Mouse (Mus musculus) heart, embryonic 13.5 days (tissue): Measurements from ENCODE around the gene Fam213b. TPM values are rescaled to one million over a fixed set of nuclear protein-coding genes. Genes with fewer than 3 reads are reported as not detected.

Experiments
- ATAC-seq: fragments of 200-750 bp; cut with Nextera tagmentation; 2 replicates; pipeline ENCODE4 v1.8.0; 2017; ENCODE audit warnings: moderate TSS enrichment; ENCODE audit not compliant: insufficient number of reproducible peaks, low FRiP score, low TSS enrichment; ENCODE audit errors: extremely low read depth
- H3K27ac ChIP-seq: fragments of 300-500 bp; sonication (generic); replicated peaks from 2 replicates; pipeline ENCODE4 v1.5.1; 2015; ENCODE audit warnings: moderate library complexity, mild to moderate bottlenecking, inconsistent platforms
- H3K27me3 ChIP-seq: fragments of 300-500 bp; sonication (generic); replicated peaks from 2 replicates; pipeline ENCODE4 v1.6.1; 2015; ENCODE audit warnings: mild to moderate bottlenecking, inconsistent platforms
- H3K36me3 ChIP-seq: fragments of 300-500 bp; sonication (generic); 2 replicates; pipeline ENCODE4 v1.6.1; 2015; ENCODE audit warnings: mild to moderate bottlenecking, inconsistent platforms
- H3K4me1 ChIP-seq: fragments of 300-500 bp; sonication (generic); 2 replicates; pipeline ENCODE4 v1.6.1; 2015; ENCODE audit warnings: inconsistent platforms
- H3K4me2 ChIP-seq: fragments of 300-500 bp; sonication (generic); 2 replicates; pipeline ENCODE4 v1.6.1; 2015; ENCODE audit warnings: inconsistent platforms, mild to moderate bottlenecking, moderate library complexity
- H3K4me3 ChIP-seq: fragments of 300-500 bp; sonication (generic); 2 replicates; pipeline ENCODE4 v1.5.1; 2015; ENCODE audit warnings: moderate library complexity, mild to moderate bottlenecking, inconsistent platforms
- H3K9ac ChIP-seq: fragments of 300-500 bp; sonication (generic); 2 replicates; pipeline ENCODE4 v1.6.1; 2015; ENCODE audit warnings: inconsistent platforms, mild to moderate bottlenecking, moderate library complexity
- H3K9me3 ChIP-seq: fragments of 300-500 bp; sonication (generic); 2 replicates; pipeline ENCODE4 v1.6.1; 2016; ENCODE audit warnings: inconsistent platforms
- WGBS: fragments of 180-500 bp; shearing (Covaris S2); methylation state at CpG from one replicate; pipeline ENCODE4 v1.1.7; 2015; ENCODE audit warnings: mixed read lengths; 5-methylcytosine and 5-hydroxymethylcytosine counted together
- polyA plus RNA-seq: library from polyadenylated mRNA; unstranded; fragments of >200 nt; fragmentation: Nextera tagmentation; extraction: Ambion mirVana; gene quantifications from 2 replicates; pipeline ENCODE4 v1.2.1, GENCODE M21; 2015

Fam213b gene
- 42.5 and 48.8 TPM in 2 replicates for polyA plus RNA-seq

DNA sequence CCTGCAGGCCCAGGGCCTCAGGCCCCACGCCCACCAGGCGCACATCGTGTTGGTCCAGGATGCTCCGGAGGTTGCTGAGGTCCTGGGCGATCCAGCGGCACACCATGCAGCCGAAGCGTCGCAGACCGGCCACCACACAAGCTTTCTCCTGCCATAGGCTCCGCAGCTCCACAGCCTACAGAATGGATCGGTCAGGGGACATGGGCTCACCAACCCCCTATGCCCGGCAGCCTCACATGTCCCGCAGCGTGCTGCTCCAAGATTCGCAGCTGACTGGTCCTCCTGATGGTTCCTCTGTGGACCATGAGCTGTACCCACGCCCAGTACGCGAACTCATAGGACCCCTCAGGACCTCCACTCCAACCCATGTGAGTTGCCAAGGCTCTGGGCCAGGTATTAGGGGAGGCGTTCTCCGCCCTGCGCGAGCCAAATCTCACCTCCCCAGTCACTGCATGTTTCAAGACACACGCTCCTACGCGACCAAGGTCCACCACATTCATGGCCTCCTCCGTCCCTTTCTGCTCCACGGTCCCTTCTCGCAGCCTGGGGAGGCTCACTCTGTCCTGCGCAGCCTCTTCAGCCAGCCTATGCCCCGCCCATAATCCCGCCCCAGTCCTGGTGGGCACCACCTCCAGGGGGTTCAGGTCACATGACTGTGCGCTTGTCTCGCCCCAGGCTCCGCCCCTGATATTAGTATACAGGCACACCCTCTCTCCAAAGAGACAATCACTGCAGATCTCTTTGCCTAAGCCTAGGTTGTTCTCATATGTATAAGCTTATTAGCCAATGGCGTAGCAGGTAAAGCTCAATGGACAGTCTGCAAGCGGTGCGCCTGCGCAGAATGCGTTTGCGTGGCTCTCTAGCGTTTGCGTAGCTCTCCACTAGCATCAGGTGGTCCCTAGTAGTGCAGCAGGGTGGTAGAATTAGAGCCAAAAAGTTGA, at the start of gene Fam213b:
Gene Fam213b, minus strand, starts transcription at position 630 of the 941 bp plus-strand sequence.
- ATAC-seq: peak; percentile 94
- Histone ChIP-seq H3K9ac (peak within 1 kb of the TSS; percentile 87), H3K4me3 (peak within 1 kb of the TSS; percentile 65), H3K36me3 (0 out of 2 replicates have a peak, but pooled peaks cover 3% of the 10 kb centered on the region), H3K4me1 (peaks cover 15% of the 10 kb centered on the region), H3K9me3 (no peaks in the 10 kb centered on the region; the same call in 1 of the 2 replicates), H3K27me3 (peaks cover 31% of the 10 kb centered on the region), H3K4me2 (peak within 1 kb of the TSS; percentile 95), H3K27ac (peak within 1 kb of the TSS; percentile 60)
- WGBS: 4% methylated on average over 43 of the region's 43 CpGs

GRCm38 (mm10) chr4:154948066-154948939, 49.4 kb upstream of the Fam213b start:
- ATAC-seq: no peak
- no peak overlapping the region for H3K4me3 ChIP-seq
- peaks cover 65% of the 10 kb centered on the region for H3K27me3 ChIP-seq
- WGBS: 45% methylated on average over 14 of the region's 14 CpGs
- H3K27ac ChIP-seq: no peak overlapping the region
- H3K9me3 ChIP-seq: no peaks in the 10 kb centered on the region
- H3K4me2 ChIP-seq: no peak overlapping the region
- H3K36me3 ChIP-seq: no peaks in the 10 kb centered on the region
- 0 out of 2 replicates have a peak overlapping the region, but pooled peaks have one; percentile 5 for H3K9ac ChIP-seq
- H3K4me1 ChIP-seq: peaks cover 18% of the 10 kb centered on the region

DNA sequence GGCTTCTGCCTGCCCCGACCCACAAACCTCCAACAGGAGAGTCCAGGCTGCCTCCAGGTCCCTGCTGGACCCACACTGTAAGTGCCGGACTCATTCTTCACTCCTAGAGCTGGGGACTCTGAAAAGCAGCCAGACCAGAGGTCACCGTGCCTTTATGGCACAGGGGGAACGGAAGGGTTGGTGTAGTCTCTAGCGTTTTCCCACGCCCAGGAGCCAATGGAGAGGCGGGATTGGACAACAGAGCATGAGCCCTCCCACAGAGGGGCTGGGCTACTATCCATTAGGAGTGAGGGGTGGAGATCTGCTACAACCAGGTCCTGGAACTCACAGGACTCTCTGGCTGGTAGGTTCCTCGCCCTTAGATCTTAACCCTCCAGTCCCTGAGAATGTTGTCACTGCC, 47.4 kb upstream of the Fam213b start:
- peak overlapping the region; percentile 33 for H3K4me3 ChIP-seq
- peak overlapping the region; percentile 67 for H3K4me2 ChIP-seq
- H3K9ac ChIP-seq: peak overlapping the region; percentile 74
- 3% methylated on average over 8 of the region's 8 CpGs for WGBS
- peak; percentile 72; the same call in 1 of the 2 replicates for ATAC-seq
- no peaks in the 10 kb centered on the region for H3K9me3 ChIP-seq
- peaks cover 46% of the 10 kb centered on the region for H3K27me3 ChIP-seq
- no peaks in the 10 kb centered on the region for H3K36me3 ChIP-seq
- peaks cover 15% of the 10 kb centered on the region for H3K4me1 ChIP-seq
- no peak overlapping the region for H3K27ac ChIP-seq

DNA sequence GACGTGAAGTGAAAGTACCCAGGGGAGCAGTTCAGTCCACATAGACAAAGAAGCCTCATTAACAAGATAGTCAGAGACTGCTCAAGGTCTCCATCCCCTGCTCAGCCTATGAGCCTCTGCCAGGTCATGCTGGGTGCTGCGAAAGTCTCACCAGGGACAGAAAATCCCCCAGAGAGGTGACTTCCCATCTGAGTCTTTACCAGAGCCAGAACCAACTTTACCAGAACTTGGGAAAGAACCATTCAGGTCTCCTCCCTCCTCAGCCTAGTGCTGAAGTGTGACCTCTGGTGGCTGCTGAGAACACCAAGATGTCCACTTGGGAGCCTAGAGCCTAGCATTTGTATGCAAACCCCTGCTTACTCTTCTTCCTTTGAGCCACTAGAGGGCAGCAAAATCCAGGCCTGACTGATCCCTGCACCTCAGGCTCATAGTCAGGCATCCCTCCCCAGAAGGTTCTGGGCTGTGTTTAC, 45.2 kb upstream of the Fam213b start:
- no peak overlapping the region for H3K9ac ChIP-seq
- peaks cover 29% of the 10 kb centered on the region for H3K27me3 ChIP-seq
- no peak overlapping the region for H3K4me3 ChIP-seq
- ATAC-seq: peak; percentile 37; the same call in 1 of the 2 replicates
- H3K9me3 ChIP-seq: no peaks in the 10 kb centered on the region
- H3K27ac ChIP-seq: no peak overlapping the region
- H3K4me2 ChIP-seq: no peak overlapping the region
- H3K4me1 ChIP-seq: peaks cover 15% of the 10 kb centered on the region
- H3K36me3 ChIP-seq: no peaks in the 10 kb centered on the region
- WGBS: 13% methylated on average over 2 of the region's 2 CpGs

- Histone ChIP-seq H3K27ac (no peak overlapping the region), H3K36me3 (no peaks in the 10 kb centered on the region), H3K27me3 (peaks cover 23% of the 10 kb centered on the region), H3K4me1 (peaks cover 15% of the 10 kb centered on the region), H3K9me3 (no peaks in the 10 kb centered on the region), H3K4me3 (no peak overlapping the region), H3K4me2 (no peak overlapping the region), H3K9ac (no peak overlapping the region)
- no peak for ATAC-seq
- 61% methylated on average over 6 of the region's 6 CpGs for WGBS
Measured at GRCm38 (mm10) chr4:154943323-154944039, 44.5 kb upstream of the Fam213b start.

DNA sequence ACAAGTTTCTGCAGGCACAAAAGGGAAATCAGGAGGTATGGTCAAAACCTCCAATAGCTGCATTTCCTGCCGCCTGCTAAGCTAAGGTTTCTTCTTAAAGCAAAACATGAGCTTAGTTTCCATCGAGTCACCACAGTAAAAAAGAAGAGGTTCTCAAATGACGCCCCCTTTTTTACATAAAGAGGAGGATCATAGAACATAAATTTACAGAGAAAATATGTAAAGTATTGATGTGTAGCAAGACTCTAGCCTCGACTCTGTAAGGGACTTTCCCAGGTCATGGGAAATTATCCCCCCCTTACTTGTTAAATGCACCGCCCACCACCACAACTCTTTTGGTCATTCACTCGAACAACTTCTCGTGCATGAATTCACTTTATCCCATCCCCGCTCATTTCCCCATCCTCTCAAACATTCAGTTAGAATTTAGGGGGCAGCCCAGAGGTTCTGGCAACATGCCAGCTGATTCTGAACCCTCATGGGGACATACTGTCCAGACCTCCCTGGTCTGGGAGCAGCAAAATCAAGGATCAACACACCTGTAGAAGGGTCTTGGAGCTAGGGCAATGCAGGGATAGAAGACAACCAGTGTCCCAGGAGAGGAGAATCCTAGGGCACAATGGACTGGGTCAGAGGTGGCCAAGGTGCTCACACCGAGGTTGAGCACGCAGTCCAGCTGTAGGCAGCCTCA, 43.8 kb upstream of the Fam213b start:
- H3K4me2 ChIP-seq: no peak overlapping the region
- H3K27ac ChIP-seq: no peak overlapping the region
- peaks cover 15% of the 10 kb centered on the region for H3K4me1 ChIP-seq
- H3K9ac ChIP-seq: no peak overlapping the region
- H3K4me3 ChIP-seq: no peak overlapping the region
- peaks cover 16% of the 10 kb centered on the region for H3K27me3 ChIP-seq
- 74% methylated on average over 10 of the region's 10 CpGs for WGBS
- no peak for ATAC-seq
- H3K36me3 ChIP-seq: no peaks in the 10 kb centered on the region
- H3K9me3 ChIP-seq: no peaks in the 10 kb centered on the region

DNA sequence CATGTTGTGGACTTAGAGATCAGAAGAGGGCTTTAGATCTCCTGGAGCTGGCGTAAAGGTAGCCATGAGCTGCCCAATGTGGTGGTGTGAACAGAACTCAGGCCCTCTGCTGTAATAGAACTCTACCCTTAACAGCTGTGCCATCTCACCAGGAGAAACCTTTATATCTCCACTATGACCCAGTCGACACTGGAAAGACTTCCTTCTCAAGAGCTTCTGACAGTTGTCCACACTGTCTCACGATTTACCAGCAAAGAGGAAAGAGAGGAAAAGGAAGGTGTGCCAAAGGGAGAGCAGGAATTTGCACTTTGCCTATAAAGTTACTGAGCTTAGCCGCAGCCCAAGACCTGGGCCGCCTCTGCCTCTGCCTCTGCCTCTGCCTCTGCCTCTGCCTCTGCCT, 42.9 kb upstream of the Fam213b start:
- WGBS: 72% methylated on average over 5 of the region's 5 CpGs
- no peak overlapping the region for H3K4me2 ChIP-seq

GRCm38 (mm10) chr4:154940156-154940555, 41.2 kb upstream of the Fam213b start:
- H3K36me3 ChIP-seq: no peaks in the 10 kb centered on the region
- no peak overlapping the region for H3K4me2 ChIP-seq
- no peak overlapping the region for H3K9ac ChIP-seq
- H3K4me1 ChIP-seq: peaks cover 5% of the 10 kb centered on the region; the same call in 1 of the 2 replicates
- peaks cover 8% of the 10 kb centered on the region for H3K27me3 ChIP-seq
- H3K9me3 ChIP-seq: no peaks in the 10 kb centered on the region
- ATAC-seq: no peak
- WGBS: 74% methylated on average over 2 of the region's 2 CpGs
- no peak overlapping the region for H3K4me3 ChIP-seq
- no peak overlapping the region for H3K27ac ChIP-seq

More for the DNA sequence above, 42.9 kb upstream of the Fam213b start:
- no peak overlapping the region for H3K9ac ChIP-seq
- H3K4me3 ChIP-seq: no peak overlapping the region
- no peaks in the 10 kb centered on the region for H3K9me3 ChIP-seq
- H3K27me3 ChIP-seq: peaks cover 16% of the 10 kb centered on the region
- H3K27ac ChIP-seq: no peak overlapping the region
- H3K36me3 ChIP-seq: no peaks in the 10 kb centered on the region
- peaks cover 15% of the 10 kb centered on the region for H3K4me1 ChIP-seq
- no peak for ATAC-seq

DNA sequence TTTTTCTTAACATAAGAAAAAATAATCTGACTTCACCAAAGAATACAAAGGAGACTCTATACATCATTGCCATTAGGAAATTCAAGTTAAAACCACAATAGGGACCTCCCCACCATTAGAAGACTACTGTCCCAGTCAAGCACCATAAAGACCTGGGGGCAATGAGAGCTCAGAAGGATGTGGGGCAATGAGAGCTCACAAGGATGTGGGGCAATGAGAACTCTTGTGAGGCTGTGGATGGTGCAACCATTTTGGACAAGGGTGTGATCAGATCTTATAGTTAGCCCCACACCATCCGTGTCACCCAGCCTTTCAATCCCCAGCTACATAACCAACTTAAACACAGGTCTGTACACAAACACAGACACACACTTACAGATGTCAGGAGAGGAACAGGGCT, 38.8 kb upstream of the Fam213b start:
- H3K36me3 ChIP-seq: no peaks in the 10 kb centered on the region
- no peak overlapping the region for H3K4me3 ChIP-seq
- H3K4me2 ChIP-seq: no peak overlapping the region
- H3K4me1 ChIP-seq: no peaks in the 10 kb centered on the region
- no peaks in the 10 kb centered on the region for H3K9me3 ChIP-seq
- H3K27ac ChIP-seq: no peak overlapping the region
- H3K27me3 ChIP-seq: peaks cover 24% of the 10 kb centered on the region
- WGBS: 64% methylated on average over 1 of the region's 1 CpGs
- no peak for ATAC-seq
- no peak overlapping the region for H3K9ac ChIP-seq

DNA sequence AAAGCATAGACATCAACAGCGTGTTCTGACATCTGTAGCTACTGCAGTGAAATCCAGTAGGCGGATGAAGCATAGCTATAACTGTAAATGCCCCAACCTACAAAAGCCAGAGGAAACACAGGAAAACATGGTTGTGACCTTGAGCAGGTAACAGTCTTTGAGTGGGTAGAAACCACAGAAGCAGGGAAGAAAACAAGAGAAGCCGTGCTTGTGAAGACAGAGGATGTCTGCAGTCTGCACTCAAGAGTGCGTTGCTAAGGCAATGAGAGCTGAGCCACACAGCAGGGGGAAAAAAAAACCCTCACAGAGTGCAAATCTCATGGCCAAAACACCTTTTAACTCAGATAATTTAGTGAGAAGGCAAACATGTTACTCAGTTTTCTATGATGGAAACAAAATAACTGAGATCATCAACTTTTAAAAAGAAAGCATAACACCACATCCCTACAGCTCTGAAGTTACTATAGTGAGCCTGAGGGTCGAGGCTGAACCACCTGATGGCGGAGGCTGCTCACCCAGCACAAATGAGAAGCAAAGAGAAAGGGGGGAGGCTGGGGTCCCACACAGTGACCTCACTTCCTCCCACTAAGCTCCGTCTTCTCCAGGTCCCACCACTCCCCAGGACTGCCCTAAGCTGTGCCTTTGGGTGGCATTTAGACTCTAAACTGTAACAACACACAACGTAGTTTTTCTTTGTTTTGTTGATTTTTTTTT, 37.8 kb upstream of the Fam213b start:
- Histone ChIP-seq H3K4me1 (no peaks in the 10 kb centered on the region), H3K9ac (no peak overlapping the region), H3K27ac (no peak overlapping the region), H3K36me3 (no peaks in the 10 kb centered on the region), H3K9me3 (no peaks in the 10 kb centered on the region), H3K4me3 (no peak overlapping the region), H3K4me2 (no peak overlapping the region), H3K27me3 (peaks cover 27% of the 10 kb centered on the region)
- ATAC-seq: no peak
- WGBS: 63% methylated on average over 8 of the region's 8 CpGs
